Mouse (Mus musculus) heart, adult 8-10 months (tissue): ENCODE measurements around the gene Trappc3. TPM values are rescaled to one million over a fixed set of nuclear protein-coding genes. Genes with fewer than 3 reads are reported as not detected.
A peak's percentile ranks its signal among the peaks of the same experiment; 100 is the strongest.

Experiments
- DNase-seq: peaks from one replicate; pipeline ENCODE4 v3.0.0; 2022; ENCODE audit warnings: low spot score
- total RNA-seq, 4 experiments: library from RNA; stranded (reverse); gene quantifications; 2 replicates each; pipeline ENCODE4 v1.2.4; 2022

Gene Trappc3
- total RNA-seq, 4 experiments from 2014 or later, result 45.4 to 56.5 (median 51.6) TPM

DNA sequence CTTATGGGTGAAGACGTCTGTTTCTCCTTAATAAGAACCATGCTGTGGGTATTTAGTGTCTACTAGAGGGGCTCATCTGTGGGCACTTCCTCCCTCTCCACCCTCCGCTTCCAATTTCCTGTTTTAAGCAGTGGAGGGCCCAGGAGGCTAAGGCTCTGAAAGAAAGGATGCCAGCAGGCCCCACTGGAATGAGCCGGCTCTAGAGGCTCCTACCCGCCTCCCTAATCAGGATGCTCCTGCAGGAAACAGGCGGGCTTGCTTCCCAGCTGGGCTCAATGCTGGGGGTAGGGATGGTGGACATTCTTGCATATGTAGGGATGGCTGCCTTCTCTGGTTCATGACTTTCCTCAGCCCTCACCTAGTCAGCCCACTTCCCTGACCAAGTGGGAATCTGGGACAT lies 51.1 kb downstream of the Trappc3 start:
- no peak for DNase-seq

DNA sequence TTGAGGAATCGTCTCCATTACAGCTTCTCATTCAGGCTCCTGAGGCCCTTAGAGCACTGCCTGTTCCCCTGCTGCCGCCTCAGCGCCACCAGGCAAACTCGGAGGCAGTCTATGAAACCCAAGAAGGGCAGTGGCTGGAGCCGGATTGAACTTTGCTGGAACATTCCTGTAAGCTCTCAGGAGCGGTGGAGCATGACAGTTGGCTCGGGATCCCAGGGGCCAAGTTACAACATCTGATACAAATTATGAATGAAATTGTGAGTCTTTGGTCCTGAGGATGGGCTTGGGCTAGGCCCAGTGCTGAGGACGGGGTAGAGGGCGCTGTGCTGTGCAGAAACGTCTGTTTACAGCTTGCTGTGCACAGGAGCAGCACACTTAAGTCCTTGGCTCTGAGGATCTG lies 52.3 kb downstream of the Trappc3 start:
- no peak for DNase-seq

DNA sequence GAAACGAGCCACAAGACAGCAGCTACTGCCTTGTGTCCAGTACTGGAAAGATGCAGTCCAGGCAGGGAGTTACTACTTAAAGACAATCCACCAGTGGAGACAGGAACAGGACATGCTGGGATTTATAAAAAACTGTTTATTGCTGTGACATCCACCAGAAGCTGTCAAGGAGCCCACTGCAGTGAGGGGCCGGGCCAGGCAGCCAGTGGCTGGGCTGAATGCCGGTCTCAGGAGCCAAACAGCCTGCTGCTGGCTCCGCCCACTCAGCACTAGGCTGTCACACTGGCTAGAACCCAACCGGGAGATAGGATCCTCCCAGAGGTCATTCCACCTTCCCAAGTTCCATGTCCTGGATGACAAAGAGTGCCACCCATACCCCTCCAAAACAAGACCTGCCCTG lies 53.8 kb downstream of the Trappc3 start:
- peak; percentile 39 for DNase-seq

DNA sequence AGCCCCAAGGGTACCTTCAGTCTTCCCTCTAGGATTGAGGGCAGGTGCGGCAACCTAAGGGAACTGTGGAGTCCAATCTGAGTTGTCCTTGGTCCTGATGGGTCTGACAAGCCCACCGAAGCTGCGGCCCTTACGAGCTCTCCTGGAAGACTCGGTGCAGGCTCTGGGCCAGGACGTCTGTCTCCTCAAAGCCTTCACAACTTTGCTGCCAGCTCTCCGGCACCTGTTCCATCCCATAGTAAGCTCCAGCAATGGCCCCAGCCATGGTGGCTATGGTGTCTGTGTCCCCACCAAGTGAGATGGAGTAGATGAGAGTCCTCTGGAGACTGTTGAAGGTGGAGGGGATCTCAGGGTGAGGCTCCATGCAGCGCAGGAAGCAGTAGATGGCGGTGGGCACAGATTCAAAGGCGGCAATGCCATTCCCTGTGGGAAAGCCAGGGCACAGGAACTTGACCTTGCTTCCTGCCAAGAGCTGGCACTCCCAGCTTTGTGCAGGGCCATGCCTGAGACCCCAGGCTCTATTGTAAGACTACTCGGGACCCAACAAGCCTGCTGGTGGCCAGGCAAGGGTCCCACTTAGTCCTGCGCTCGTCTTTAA lies 54.4 kb downstream of the Trappc3 start:
- no peak for DNase-seq

- DNase-seq, result no peak
Measured at GRCm38 (mm10) chr4:126319806-126320205, 57.7 kb downstream of the Trappc3 start.

DNA sequence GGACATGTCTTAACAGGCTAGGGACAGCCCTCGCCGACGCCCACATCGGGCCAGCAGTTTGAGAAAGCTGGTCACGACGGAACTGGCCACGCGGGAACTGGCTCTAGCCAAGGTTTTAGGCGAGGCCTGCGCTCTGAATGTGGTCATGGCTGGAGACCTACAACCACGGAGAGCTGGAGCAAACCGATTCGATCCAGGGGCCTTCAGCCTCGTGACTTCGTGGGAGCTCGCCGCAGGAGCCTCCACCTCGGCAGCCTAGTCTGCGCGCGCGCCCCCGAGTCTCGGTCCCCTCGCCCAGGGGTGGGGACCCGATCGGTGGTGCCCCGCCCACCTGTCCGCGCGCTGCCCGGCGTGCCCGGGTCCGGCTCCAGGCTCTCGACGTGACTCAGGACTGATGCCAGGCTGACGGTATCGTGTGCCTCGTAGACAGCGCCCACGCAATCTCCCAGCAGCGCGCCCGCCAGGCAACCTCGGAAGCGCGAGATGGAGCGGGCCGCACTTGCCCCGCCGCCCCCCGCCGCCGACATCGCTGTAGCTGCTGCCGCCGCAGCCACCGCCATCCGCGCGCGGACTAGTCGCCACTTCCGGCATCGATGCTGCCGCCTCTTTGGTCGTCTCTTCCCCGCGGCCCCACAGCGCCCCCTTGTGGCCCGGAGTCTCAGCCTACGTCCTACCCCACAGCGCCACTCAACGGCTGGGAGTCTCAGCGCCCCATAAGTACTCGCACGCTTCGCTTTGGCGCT lies 59.2 kb downstream of the Trappc3 start, which contains the start of gene Adprhl2:
Adprhl2 (minus strand) TSS at position 593 of the 743 bp plus-strand sequence.
- peak; percentile 97 for DNase-seq

DNA sequence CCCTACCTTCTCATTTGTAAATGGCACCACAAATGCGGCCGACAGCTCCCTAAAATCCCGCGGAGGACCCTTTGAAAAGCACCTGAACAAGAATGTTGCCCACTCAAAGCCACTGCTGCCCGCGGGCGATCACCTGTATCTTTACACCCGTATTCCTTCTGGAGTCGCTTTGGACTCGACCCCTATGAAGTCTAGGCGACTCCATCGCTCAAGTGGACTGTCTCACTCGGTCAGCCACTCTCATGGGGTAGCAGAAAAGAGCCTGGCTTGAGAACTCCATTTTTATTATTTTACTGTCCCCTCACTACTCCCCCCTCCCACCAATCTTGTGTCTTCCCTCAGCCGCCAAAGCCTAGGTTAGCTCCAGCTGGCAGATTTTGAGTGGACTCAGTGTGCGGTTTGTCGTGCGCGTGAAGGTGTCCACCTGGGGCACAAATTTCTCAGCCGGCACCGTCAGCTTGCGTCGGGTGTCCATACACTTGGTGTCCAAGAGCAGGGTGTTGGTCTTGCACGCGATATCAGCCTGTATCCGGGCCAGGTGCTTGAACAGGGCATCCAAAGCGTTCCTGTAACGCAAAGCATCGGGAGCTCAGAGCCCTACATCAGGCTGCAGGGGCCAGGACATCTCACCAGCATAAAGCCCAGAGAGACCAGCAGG lies 59.9 kb downstream of the Trappc3 start:
- no peak for DNase-seq

DNA sequence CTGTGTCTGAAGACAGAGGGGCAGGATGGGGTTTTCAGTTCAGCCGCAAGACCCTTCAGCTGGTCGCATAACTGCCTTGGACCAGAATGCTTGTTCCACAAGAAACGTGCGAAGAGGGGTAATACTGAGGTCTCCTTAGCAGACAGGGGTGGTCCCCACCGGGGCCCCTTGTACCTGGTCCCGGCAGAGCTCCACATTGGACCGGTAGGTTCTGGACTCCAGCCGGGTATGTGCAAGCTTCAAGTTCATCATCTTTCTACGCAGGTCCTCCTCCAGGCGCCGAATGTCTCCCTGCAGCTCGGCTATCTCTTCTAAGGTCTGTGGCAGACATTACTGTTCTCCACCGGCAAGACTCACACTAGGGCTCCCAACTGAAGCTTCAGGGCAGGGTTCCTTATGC lies 60.5 kb downstream of the Trappc3 start:
- no peak for DNase-seq

GRCm38 (mm10) chr4:126324861-126325260 lies 62.7 kb downstream of the Trappc3 start:
- no peak for DNase-seq

- no peak for DNase-seq
Measured at GRCm38 (mm10) chr4:126325281-126325861, 63.2 kb downstream of the Trappc3 start, which contains the start of gene Tekt2. Gene Tekt2, minus strand, starts transcription at chr4:126325688.

Other genes with a start within 250 kb of the Trappc3 start
- 1 to 10 TPM in 3 of 4 experiments, under 1 TPM in 1; 0.66 to 5.4 (median 1.2) TPM for gene Csf3r, start 237.8 kb upstream of the Trappc3 start, total RNA-seq
- gene Mrps15, start 215.4 kb upstream of the Trappc3 start, total RNA-seq, result 10 to 100 TPM; 66.9 to 90.0 (median 81.3) TPM
- gene Oscp1, start 203.8 kb upstream of the Trappc3 start, total RNA-seq, result 1 to 10 TPM; 1.4 to 3.0 (median 2.2) TPM
- gene Lsm10, start 165.7 kb upstream of the Trappc3 start, total RNA-seq, result 10 to 100 TPM; 17.3 to 19.5 (median 18.4) TPM
- 10 to 100 TPM; 37.8 to 61.9 (median 52.4) TPM for gene Stk40, start 158.4 kb upstream of the Trappc3 start, total RNA-seq
- gene Eva1b, start 114.6 kb upstream of the Trappc3 start, total RNA-seq, result 10 to 100 TPM in 1 of 4 experiments, 1 to 10 TPM in 3; 7.3 to 12.4 (median 9.0) TPM
- gene Sh3d21, start 98.8 kb upstream of the Trappc3 start, total RNA-seq, result 1 to 10 TPM; 1.6 to 2.2 (median 2.1) TPM
- 100 to 1,000 TPM; 112 to 128 (median 121) TPM for gene Thrap3, start 59.6 kb upstream of the Trappc3 start, total RNA-seq
- gene Map7d1, start 6.0 kb upstream of the Trappc3 start, total RNA-seq, result 100 to 1,000 TPM; 266 to 279 (median 267) TPM
- under 1 TPM; 0.35 to 0.91 (median 0.46) TPM for gene Col8a2, start 24.5 kb downstream of the Trappc3 start, total RNA-seq
- 10 to 100 TPM; 12.7 to 14.4 (median 13.5) TPM for gene Adprhl2, start 59.4 kb downstream of the Trappc3 start, total RNA-seq
- gene Tekt2, start 63.4 kb downstream of the Trappc3 start, total RNA-seq, result under 1 TPM in 2 of 4 experiments, not detected in 2; 0.47 to 0.95 TPM
- gene Ago3, start 167.2 kb downstream of the Trappc3 start, total RNA-seq, result 10 to 100 TPM; 11.1 to 13.5 (median 12.8) TPM
- 10 to 100 TPM; 10.7 to 11.6 (median 11.3) TPM for gene Ago1, start 206.3 kb downstream of the Trappc3 start, total RNA-seq